Mouse (Mus musculus) olfactory bulb, adult 2 months (tissue): Measurements from ENCODE around the gene Ctnnd2.

Experiments used
- CTCF ChIP-seq: fragments of 200-500 bp; IDR thresholded peaks from 2 replicates; pipeline ENCODE4 v1.5.1; 2012; ENCODE audit warnings: low read depth, mild to moderate bottlenecking, low read length, moderate library complexity; ENCODE audit not compliant: insufficient read depth
- POLR2A ChIP-seq: fragments of 200-500 bp; IDR thresholded peaks from 2 replicates; pipeline ENCODE4 v1.6.1; 2012; ENCODE audit warnings: mild to moderate bottlenecking, low read depth, low read length, moderate library complexity; ENCODE audit not compliant: insufficient read depth

DNA sequence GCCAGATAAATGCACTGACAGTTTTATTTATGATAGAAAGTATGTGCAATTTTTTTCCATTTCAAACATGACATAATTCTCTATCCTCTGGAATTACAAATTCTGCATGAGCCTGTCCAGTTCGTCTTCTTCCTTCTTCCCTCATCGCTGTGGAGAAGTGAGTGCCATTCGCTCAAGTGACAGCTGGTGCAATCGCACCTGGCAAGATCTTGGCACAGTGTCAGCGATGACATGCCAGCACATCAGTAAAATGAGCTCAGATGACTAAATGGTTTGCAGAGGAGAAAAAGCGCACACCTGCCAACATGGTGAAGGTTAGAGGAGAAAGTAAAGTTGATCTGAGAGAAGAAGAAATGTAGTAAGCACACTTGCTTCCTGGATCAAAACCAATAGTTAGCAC, 885.9 kb downstream of the Ctnnd2 start:
- TF ChIP-seq POLR2A = no peak
- no peak for TF ChIP-seq CTCF
